Mouse (Mus musculus): ENCODE measurements around the gene Gabbr2. TPM values are rescaled to one million over a fixed set of nuclear protein-coding genes. Genes with fewer than 3 reads are reported as not detected.

Gene Gabbr2
- polyA plus RNA-seq, 1 experiment: not detected

GRCm38 (mm10) chr4:46973322-46973721 lies 18.4 kb downstream of the Gabbr2 start:
- no peak overlapping the region for H3K27ac ChIP-seq (ENCODE audit: insufficient read depth, low read length)
- H3K9me3 ChIP-seq (replicated peaks; ENCODE audit: control insufficient read depth, insufficient read depth, low read length, poor library complexity, severe bottlenecking): no peaks in the 10 kb centered on the region
- H3K9ac ChIP-seq (ENCODE audit: low read depth, poor library complexity, severe bottlenecking): no peak overlapping the region
- no peak overlapping the region for H3K4me3 ChIP-seq (ENCODE audit: low read depth, low read length)
- no peaks in the 10 kb centered on the region for H3K36me3 ChIP-seq (ENCODE audit: control insufficient read depth, insufficient read depth, low read length, poor library complexity, severe bottlenecking)
- no peaks in the 10 kb centered on the region for H3K4me1 ChIP-seq (ENCODE audit: control insufficient read depth, insufficient read depth, low read length)
- TF ChIP-seq POLR2A (IDR thresholded peaks at IDR 0.05; ENCODE audit: insufficient read depth, low read length) (no peak), EP300 (IDR thresholded peaks at IDR 0.05; ENCODE audit: insufficient read depth, low read depth, low read length) (no peak), CTCF (IDR thresholded peaks at IDR 0.05; ENCODE audit: low read depth, low read length) (no peak)
- H3K27me3 ChIP-seq (ENCODE audit: control insufficient read depth, insufficient read depth, low read length, poor library complexity, severe bottlenecking): no peaks in the 10 kb centered on the region

- H3K36me3 ChIP-seq (ENCODE audit: control insufficient read depth, insufficient read depth, low read length, poor library complexity, severe bottlenecking): no peaks in the 10 kb centered on the region
- no peak overlapping the region for H3K4me3 ChIP-seq (ENCODE audit: low read depth, low read length)
- H3K9me3 ChIP-seq (replicated peaks; ENCODE audit: control insufficient read depth, insufficient read depth, low read length, poor library complexity, severe bottlenecking): no peaks in the 10 kb centered on the region
- no peak for TF ChIP-seq POLR2A (IDR thresholded peaks at IDR 0.05; ENCODE audit: insufficient read depth, low read length)
- TF ChIP-seq CTCF (IDR thresholded peaks at IDR 0.05; ENCODE audit: low read depth, low read length): no peak
- no peak for TF ChIP-seq EP300 (IDR thresholded peaks at IDR 0.05; ENCODE audit: insufficient read depth, low read depth, low read length)
- H3K9ac ChIP-seq (ENCODE audit: low read depth, poor library complexity, severe bottlenecking): no peak overlapping the region
- H3K4me1 ChIP-seq (ENCODE audit: control insufficient read depth, insufficient read depth, low read length): no peaks in the 10 kb centered on the region
- H3K27ac ChIP-seq (ENCODE audit: insufficient read depth, low read length): no peak overlapping the region
- H3K27me3 ChIP-seq (ENCODE audit: control insufficient read depth, insufficient read depth, low read length, poor library complexity, severe bottlenecking): no peaks in the 10 kb centered on the region
Measured at GRCm38 (mm10) chr4:46967981-46968380, 23.7 kb downstream of the Gabbr2 start.

- H3K9ac ChIP-seq (ENCODE audit: low read depth, poor library complexity, severe bottlenecking): no peak overlapping the region
- no peaks in the 10 kb centered on the region for H3K9me3 ChIP-seq (replicated peaks; ENCODE audit: control insufficient read depth, insufficient read depth, low read length, poor library complexity, severe bottlenecking)
- no peaks in the 10 kb centered on the region for H3K4me1 ChIP-seq (ENCODE audit: control insufficient read depth, insufficient read depth, low read length)
- TF ChIP-seq EP300 (IDR thresholded peaks at IDR 0.05; ENCODE audit: insufficient read depth, low read depth, low read length) (no peak), CTCF (IDR thresholded peaks at IDR 0.05; ENCODE audit: low read depth, low read length) (no peak), POLR2A (IDR thresholded peaks at IDR 0.05; ENCODE audit: insufficient read depth, low read length) (no peak)
- no peaks in the 10 kb centered on the region for H3K36me3 ChIP-seq (ENCODE audit: control insufficient read depth, insufficient read depth, low read length, poor library complexity, severe bottlenecking)
- no peak overlapping the region for H3K4me3 ChIP-seq (ENCODE audit: low read depth, low read length)
- H3K27ac ChIP-seq (ENCODE audit: insufficient read depth, low read length): no peak overlapping the region
- H3K27me3 ChIP-seq (ENCODE audit: control insufficient read depth, insufficient read depth, low read length, poor library complexity, severe bottlenecking): no peaks in the 10 kb centered on the region
Measured at GRCm38 (mm10) chr4:46966551-46966950, 25.1 kb downstream of the Gabbr2 start.

- Histone ChIP-seq H3K9me3 (replicated peaks; ENCODE audit: control insufficient read depth, insufficient read depth, low read length, poor library complexity, severe bottlenecking) (no peaks in the 10 kb centered on the region), H3K4me3 (ENCODE audit: low read depth, low read length) (no peak overlapping the region), H3K9ac (ENCODE audit: low read depth, poor library complexity, severe bottlenecking) (no peak overlapping the region), H3K36me3 (ENCODE audit: control insufficient read depth, insufficient read depth, low read length, poor library complexity, severe bottlenecking) (no peaks in the 10 kb centered on the region), H3K4me1 (ENCODE audit: control insufficient read depth, insufficient read depth, low read length) (no peaks in the 10 kb centered on the region), H3K27ac (ENCODE audit: insufficient read depth, low read length) (no peak overlapping the region), H3K27me3 (ENCODE audit: control insufficient read depth, insufficient read depth, low read length, poor library complexity, severe bottlenecking) (no peaks in the 10 kb centered on the region)
- TF ChIP-seq POLR2A (IDR thresholded peaks at IDR 0.05; ENCODE audit: insufficient read depth, low read length): no peak
- no peak for TF ChIP-seq CTCF (IDR thresholded peaks at IDR 0.05; ENCODE audit: low read depth, low read length)
- TF ChIP-seq EP300 (IDR thresholded peaks at IDR 0.05; ENCODE audit: insufficient read depth, low read depth, low read length): no peak
Measured at GRCm38 (mm10) chr4:46961403-46961802, 30.3 kb downstream of the Gabbr2 start.

- no peaks in the 10 kb centered on the region for H3K4me1 ChIP-seq (ENCODE audit: control insufficient read depth, insufficient read depth, low read length)
- H3K36me3 ChIP-seq (ENCODE audit: control insufficient read depth, insufficient read depth, low read length, poor library complexity, severe bottlenecking): no peaks in the 10 kb centered on the region
- TF ChIP-seq POLR2A (IDR thresholded peaks at IDR 0.05; ENCODE audit: insufficient read depth, low read length) (no peak), EP300 (IDR thresholded peaks at IDR 0.05; ENCODE audit: insufficient read depth, low read depth, low read length) (no peak), CTCF (IDR thresholded peaks at IDR 0.05; ENCODE audit: low read depth, low read length) (no peak)
- no peak overlapping the region for H3K9ac ChIP-seq (ENCODE audit: low read depth, poor library complexity, severe bottlenecking)
- H3K27me3 ChIP-seq (ENCODE audit: control insufficient read depth, insufficient read depth, low read length, poor library complexity, severe bottlenecking): no peaks in the 10 kb centered on the region
- no peak overlapping the region for H3K4me3 ChIP-seq (ENCODE audit: low read depth, low read length)
- no peaks in the 10 kb centered on the region for H3K9me3 ChIP-seq (replicated peaks; ENCODE audit: control insufficient read depth, insufficient read depth, low read length, poor library complexity, severe bottlenecking)
- no peak overlapping the region for H3K27ac ChIP-seq (ENCODE audit: insufficient read depth, low read length)
Measured at GRCm38 (mm10) chr4:46960208-46960607, 31.5 kb downstream of the Gabbr2 start.

GRCm38 (mm10) chr4:46959776-46960175 lies 31.9 kb downstream of the Gabbr2 start:
- Histone ChIP-seq H3K9ac (ENCODE audit: low read depth, poor library complexity, severe bottlenecking) (no peak overlapping the region), H3K27me3 (ENCODE audit: control insufficient read depth, insufficient read depth, low read length, poor library complexity, severe bottlenecking) (no peaks in the 10 kb centered on the region), H3K4me1 (ENCODE audit: control insufficient read depth, insufficient read depth, low read length) (no peaks in the 10 kb centered on the region), H3K36me3 (ENCODE audit: control insufficient read depth, insufficient read depth, low read length, poor library complexity, severe bottlenecking) (no peaks in the 10 kb centered on the region), H3K4me3 (ENCODE audit: low read depth, low read length) (no peak overlapping the region), H3K27ac (ENCODE audit: insufficient read depth, low read length) (no peak overlapping the region), H3K9me3 (replicated peaks; ENCODE audit: control insufficient read depth, insufficient read depth, low read length, poor library complexity, severe bottlenecking) (no peaks in the 10 kb centered on the region)
- TF ChIP-seq POLR2A (IDR thresholded peaks at IDR 0.05; ENCODE audit: insufficient read depth, low read length) (no peak), EP300 (IDR thresholded peaks at IDR 0.05; ENCODE audit: insufficient read depth, low read depth, low read length) (no peak)

All from ES-Bruce4 (cell line).